Mouse (Mus musculus) ES-Bruce4 (cell line): ENCODE data around the gene Pdgfb.

Experiments
- CTCF ChIP-seq: IDR thresholded peaks from one replicate; pipeline ENCODE4 v1.8.1; 2011; ENCODE audit warnings: low read depth, low read length
- EP300 ChIP-seq: IDR thresholded peaks from 2 replicates; pipeline ENCODE4 v1.6.1; 2011; ENCODE audit warnings: low read depth, low read length; ENCODE audit not compliant: insufficient read depth
- POLR2A ChIP-seq: IDR thresholded peaks from one replicate; pipeline ENCODE4 v1.8.1; 2011; ENCODE audit warnings: low read length; ENCODE audit not compliant: insufficient read depth

GRCm38 (mm10) chr15:79962661-79963060 lies 52.1 kb downstream of the Pdgfb start:
- TF ChIP-seq CTCF (no peak), EP300 (no peak), POLR2A (no peak)
